Mouse (Mus musculus) retina, postnatal 1 day (tissue): ENCODE results near the gene Defb20.
"Not testable (repeated sequence)": the region's sequence is repeated elsewhere in the genome, so short reads cannot be mapped to it uniquely, and the experiment has no call there.

Source experiments
- DNase-seq: peaks from one replicate; pipeline ENCODE4 v3.0.0-alpha.2; 2012

Defb20 gene

DNA sequence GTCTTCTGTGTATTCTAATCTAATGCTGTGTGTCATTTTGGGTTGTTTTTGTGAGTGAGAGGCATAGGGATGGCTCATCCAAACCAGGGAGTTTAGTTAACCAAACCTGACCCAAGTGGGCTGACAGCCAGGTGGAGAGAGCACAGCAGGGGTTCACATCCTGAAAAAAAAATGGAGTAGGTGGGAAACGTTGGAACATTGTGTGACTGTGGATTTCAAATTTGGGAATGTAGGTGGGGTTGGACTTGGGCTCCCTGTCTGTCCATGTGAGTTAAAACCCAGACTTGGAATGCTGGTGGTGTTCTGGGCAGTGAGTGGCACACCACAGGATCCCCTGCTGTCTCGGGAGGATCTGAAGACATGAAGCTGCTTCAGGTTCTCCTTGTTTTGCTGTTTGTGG, at the start of gene Defb20:
Defb20 (plus strand) TSS at position 301 of the 400 bp plus-strand sequence.
- DNase-seq: no peak

DNA sequence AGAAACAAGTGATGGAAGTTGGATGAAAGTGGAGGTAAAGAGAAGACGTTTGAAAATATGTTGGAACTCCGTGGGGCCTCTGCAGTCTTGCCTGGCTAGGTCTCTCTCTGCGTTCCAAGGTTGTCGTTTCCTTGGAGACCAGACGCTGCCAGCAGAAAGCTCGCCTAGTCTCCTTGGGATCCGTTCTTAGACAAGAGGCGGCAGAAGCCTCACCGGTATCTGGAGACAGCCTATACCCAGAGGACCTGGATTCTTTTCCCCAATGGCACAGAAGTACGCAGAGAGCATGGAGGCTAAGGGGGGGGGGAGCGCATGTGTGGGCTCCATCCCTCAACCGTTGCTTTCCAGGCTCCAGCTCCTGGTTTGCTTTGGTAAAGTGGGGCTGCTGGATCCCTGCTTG, 49.4 kb upstream of the Defb20 start:
- DNase-seq: no peak

DNA sequence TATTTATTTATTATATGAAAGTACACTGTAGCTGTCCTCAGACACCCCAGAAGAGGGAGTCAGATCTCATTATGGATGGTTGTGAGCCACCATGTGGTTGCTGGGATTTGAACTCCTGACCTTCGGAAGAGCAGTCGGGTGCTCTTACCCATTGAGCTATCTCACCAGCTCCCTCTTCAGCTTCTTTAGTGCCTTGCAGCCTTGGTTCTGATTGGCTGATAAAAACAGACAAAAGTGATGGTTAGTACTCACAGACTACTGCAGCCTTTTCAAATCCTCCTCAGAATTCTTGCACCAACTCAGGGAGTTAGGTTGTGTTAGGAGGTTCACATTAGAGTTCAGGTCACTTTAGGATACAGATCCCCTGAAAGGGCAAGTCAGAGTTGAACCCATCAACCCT, 48.4 kb upstream of the Defb20 start:
- not testable (repeated sequence) for DNase-seq

DNA sequence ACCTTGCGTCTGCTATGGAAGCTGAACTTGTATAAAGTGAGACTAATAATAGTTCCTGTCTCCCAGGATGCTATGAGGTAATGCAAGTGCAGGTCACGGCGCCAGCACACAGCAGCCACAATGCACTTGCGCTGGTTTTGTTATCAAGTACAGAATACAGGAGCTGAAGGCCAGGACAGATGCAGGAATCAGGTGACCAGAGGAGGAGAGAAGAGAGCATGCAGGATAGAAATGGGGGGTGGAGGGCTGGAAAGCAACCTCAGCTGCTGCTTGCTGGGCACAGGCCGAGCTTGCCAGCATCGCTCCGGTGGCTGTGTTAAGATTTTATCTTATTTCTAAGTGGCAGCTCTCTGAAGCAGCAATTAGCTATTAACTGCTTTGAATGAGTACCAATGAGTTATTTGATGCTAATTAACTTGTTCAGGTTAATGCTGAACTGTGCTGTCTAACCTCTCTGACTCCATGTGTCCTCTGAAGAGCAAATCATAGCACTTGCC, 40.4 kb upstream of the Defb20 start:
- no peak for DNase-seq

DNA sequence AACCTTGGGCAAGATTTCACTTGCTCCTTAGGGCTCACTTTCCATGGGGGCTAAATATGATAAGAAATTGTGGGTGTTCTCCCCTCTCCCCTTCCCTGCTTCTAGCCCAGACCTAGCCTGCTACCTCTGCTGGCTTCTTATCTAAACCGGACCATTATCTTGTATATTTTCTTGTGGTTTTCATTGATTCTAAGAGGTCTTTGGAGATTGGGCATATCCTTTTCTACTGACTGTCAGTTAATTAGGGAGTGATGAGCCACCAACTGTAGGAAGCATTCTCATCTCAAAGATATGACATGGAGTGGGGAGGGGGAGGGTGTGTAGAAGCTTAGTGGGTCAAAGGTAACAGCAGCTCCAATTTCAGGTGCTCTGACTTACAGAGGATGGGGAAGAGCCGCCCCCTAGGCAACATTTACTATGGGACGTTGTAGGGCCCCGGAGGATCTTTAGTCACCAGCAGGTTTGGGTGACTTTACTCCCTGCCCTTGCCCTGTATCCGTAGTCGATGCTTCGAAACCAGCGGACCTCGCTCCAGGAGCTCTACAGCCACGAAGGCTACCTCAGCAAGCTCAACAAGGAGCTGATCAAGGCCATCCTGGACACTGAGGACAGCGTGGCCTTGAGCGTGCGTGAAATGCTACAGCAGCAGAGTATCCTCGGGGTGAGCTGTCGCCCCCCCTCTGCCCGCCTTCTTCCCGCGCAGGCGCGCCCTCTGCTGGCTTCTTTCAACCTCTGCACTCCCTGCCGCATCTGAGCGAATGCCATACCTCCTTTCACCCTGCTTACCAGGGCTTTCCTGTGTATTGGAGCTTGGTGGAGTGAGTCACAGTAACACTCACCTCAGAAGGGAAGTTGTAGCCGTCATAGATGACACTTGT, 39.6 kb upstream of the Defb20 start:
- peak; percentile 88 for DNase-seq

DNA sequence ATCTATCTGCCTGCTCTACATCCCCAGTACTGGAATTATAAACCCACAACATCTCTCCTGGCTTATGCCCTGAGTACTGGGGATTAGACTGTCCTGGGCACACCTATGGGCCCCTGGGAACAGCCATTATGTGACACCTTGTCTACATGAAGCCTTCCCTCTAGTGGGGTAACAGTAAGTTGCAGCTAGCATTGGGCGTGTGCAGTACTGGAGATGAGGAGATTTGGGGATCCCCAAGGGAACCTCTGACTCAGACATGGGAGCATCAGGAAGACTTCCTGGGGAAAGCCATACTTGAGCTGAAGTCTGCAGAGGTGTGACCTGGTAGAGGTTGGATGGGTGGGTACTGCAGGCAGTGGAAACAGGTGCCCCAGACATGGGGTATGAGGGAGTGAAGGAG, 37.9 kb upstream of the Defb20 start:
- DNase-seq: no peak

DNA sequence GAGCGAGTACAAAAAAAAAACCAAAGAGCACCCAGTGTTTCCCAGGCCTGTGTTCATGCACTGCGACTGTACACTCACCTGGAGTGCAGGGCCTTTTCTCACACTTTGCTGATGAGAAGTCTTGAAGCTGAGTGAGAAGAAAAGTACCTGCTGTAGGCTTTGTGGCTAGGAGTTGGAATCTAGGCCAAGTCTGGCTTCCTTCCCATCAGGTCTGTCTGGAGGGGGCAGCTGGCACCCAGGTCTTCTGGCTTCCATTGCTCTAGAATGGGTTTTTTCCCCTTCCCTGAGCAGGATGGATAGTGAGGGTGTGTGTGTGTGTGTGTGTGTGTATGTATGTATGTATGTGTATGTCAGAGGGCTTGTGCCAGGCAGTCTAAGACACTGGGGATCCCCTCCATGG, 37.0 kb upstream of the Defb20 start:
- DNase-seq: no peak

DNA sequence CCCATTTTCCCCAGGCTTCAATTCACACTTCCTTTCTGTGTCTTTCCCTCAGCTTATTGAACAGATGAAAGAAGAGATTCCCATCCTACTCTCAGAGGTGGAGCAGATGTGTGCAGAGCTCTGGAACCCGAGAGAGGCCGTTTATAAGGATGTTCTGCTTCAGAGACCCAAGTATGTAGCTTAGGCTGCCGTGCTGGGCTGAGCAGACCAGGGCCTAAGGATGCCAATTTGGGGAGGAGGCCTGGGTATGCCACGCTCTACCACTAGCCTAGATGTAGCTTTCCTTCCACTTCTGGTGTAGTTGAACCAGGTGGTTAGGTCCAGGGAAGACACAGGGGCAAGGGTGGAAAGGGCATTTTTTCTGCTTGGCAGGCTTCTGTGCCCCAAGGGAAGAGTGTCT, 34.5 kb upstream of the Defb20 start:
- no peak for DNase-seq

DNA sequence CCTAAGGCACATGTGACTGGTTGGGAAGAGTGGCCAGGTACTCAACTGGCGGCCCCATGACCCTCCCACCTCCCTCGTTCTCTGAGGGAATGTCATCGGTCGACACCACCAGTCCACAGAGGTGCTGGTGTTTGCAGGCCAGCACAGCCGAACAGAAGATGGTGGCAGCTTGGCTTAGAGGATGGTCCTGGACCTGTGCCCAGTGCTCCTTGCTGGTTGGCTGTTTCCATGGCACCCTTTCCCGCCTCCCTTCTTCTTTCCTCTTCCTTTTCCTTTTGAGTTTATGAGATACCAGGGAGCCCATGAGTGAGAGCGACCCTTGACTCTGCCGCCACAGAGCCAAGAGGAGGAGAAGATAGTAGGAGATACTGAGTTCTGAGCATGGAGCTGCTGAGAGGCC, 33.6 kb upstream of the Defb20 start:
- DNase-seq: no peak

DNA sequence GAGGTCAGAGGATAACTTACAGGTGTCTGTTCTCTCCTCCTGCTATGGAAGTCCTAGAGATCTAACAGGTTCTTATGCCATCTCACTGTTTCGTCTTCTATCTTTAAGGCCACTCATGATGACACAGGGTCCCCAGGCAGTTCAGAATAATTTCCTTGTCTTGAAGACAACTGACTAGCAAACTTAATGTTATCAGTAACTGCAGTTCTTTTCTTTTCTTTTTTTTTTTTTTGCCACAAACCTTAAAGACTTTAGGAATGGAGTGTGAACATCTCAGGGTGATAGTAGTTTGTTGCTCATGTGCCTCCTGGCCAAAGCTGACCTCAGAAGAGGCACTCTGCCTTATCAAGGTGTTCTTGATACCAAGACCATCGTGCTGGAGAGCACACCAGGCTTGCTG, 30.2 kb upstream of the Defb20 start:
- no peak for DNase-seq

DNA sequence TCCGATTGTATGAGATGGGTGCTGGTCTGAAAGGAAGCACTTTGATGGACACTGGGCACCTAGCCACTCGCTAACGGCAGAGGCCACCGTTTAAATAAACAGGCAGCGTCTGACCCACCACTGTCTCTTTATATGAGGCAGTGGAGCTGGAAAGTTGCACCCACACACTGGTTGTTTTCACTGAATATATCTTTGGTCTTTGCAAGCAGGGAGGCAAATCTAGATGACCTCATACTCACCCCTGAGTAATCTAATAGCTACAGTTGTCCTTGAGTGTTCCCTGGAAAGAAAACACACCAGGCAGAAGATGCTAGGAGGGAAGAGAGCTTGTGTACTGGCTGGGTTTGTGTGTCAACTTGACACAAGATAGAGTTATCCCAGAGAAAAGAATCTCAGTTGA, 29.4 kb upstream of the Defb20 start:
- DNase-seq: no peak

DNA sequence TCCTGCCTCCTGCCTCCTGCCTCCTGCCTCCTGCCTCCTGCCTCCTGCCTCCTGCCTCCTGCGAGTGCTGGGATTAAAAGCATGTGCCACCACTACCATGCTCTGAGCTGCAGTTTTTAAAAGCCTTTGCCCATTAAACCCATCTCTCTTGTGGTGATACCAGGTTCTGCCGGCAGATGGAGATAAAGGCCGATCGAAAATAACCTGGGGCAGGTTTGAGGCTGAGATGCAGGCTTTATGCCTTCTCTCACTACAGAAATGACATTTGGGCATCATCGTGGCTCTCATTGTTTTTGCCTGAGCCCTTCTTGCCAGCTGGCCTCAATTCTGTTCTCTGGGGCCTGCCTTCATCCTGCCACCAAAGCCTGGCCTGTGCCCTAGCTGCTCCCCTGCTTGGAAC, 26.6 kb upstream of the Defb20 start:
- peak; percentile 81 for DNase-seq

DNA sequence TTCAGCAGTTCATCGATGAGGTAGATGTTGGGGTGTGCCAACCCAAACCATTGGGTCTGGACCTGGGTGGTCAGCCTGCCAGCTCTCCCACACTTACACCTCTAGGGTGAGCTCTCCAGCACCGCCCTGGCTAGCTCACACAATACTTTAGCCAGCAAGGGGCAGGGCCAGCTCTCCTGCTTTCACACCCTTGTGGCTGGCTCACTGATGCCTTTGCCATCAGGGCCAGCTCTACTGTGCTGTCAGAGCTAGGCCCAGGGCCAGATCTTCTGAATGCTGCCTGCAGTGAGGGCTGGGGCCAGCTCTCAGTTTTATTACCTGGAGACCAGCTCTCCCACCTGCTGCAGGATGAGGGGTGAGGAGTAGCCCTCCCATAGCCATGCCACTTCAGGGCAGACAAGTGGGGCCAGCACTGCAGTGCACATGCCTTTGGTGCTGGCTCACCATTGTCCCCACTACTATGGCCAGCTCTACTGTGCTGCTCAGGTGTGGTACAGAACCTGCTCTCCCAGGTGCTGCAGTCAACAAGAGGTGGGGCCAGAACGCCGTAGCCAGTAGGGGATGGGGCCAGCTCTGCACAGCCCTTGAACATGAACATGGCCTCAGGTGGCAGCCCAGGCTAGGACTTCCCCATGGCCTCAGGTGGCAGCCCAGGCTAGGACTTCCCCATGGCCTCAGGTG, 24.6 kb upstream of the Defb20 start:
- no peak for DNase-seq

DNA sequence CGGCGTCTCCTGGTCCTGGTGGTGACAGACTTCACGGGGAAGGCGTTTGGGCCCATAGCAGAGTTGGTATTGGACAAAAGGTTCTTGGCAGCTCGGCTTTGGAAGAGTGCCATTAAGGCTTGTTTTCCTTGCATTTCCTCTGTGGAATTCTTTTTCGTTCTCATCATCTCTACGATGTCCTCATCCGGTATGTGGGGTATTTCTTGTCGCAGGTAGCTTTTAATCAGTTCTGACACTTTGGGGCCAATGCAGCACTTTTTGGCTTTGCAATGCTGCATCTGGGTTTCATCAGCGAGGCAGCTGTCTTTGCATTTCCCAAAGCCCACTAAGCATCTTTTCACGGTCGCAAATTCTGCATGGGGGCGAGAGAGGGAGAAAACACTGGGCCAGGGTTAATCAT, 17.6 kb upstream of the Defb20 start:
- DNase-seq: peak; percentile 30

DNA sequence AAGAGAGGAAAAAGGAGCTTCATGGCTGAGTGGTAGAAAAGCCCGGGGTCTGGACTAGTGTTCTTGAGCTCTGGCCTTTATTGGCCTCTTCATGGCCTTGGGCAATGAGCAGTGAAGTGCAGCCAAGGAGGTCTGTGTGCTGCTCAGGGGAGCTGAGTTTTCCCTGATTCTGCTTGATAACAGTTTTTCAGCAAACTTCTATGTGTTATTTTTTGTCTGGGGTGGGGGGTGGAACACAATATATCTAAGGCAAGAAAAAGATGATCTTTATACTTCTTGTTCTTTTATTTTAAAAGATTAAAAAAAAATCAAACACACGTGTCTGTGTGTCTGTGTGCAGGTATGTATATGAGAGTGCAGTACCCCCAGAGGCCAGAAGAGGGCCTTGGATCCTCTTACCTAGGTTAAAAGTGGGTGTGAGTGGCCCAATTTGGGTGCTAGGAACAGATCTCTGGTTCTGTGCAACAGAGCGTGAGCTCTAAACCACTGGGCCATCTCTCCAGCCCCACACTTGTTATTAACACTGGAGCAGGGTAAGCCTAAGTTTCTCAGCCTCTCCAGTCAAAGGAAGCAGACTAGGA, 12.2 kb upstream of the Defb20 start, which contains the start of gene Defb23:
Defb23 (minus strand) TSS at position 51 of the 581 bp plus-strand sequence.
- DNase-seq: no peak

DNA sequence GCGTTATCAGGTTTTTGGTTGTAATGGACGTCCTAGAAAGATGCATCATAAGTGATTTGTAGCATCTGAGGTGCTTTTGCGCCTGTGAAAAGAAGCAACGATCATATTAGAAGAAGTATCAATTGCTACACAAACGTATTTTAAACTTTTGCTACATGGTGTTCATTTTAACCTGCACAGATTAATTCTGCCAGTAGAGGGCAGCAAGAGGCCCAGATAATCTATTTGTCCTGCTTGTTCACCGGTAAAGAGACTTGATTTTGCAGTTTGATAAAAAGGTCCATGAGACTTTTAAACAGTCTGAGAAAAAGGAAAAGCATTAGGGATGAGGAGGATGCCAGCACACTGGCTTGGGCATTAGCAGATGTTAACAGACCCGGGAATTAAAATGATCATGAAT, 5.9 kb upstream of the Defb20 start:
- peak; percentile 58 for DNase-seq

DNA sequence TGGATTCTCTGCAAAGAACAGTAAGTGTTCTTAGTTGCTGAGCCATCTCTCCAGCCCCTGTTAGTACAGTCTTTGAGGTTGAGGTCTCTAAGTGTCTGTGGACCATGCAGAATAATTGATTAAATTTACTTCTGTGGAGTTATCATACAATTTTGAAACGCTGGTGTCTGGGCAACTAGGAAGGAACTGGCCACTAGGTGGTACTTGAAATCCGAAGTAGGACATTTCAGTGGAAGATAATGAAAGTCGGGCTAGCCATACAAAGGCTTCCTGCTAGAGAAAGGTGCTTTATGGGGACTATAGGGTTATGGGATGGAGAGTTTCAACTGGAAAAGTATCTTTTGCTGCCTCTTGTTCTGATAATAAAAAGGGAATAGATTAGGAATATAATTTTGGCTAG, 4.4 kb upstream of the Defb20 start:
- no peak for DNase-seq

DNA sequence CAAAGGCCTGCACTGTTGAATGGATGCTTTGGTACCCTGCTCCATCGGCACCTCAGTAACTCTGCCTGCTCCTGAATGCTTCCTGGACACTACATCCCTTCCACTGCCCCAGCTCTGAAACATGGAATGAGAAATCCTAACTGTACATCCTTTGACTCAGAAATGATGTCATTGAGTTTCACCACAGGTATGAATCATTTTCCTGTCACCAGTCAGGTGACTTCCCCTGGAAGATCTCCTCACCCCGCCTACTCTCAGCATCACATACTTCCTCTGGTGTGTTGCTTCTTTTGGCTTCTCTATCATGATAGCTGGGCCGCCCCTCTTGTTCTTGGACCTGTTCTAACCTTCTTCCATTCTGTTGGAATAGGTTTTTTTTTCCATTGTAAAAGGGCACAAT, 4.0 kb downstream of the Defb20 start:
- no peak for DNase-seq

DNA sequence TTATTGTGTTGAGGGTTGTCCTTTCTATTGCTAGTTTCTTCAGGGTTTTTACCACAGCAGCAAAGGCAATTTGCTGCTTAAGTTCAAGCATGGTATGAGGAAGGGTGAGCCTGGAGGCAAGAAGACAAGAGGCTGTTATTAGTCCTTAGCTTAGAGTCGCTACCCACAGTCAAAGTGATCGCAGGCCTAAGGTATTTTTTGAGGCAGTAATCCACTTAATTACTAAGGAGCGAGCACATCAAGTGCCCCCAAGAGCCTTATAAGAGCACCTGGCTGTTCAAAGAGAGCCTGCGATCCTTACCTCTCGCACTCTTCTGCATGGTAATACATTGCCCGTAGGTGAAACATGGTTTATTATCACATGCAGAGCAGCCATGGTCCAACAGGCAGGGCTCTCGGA, 4.9 kb downstream of the Defb20 start:
- DNase-seq: no peak

DNA sequence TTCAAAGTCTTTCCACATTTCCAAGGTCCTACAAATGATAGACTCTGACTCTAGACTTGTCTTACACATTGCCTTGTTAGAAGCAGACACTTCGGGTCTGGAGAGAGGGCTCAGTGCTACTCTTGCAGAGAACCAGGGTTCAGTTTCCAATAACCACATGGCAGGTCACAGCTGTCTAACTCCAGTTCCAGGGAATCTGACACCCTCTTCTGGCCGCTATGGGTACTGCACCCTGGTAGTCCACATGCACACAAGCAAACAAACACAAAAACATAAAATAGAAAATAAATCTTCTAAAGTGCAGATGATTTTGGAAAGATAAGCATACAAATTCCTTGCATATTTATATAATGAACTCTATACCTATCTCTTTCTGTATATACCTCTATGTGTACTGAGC, 10.2 kb downstream of the Defb20 start:
- DNase-seq: no peak

DNA sequence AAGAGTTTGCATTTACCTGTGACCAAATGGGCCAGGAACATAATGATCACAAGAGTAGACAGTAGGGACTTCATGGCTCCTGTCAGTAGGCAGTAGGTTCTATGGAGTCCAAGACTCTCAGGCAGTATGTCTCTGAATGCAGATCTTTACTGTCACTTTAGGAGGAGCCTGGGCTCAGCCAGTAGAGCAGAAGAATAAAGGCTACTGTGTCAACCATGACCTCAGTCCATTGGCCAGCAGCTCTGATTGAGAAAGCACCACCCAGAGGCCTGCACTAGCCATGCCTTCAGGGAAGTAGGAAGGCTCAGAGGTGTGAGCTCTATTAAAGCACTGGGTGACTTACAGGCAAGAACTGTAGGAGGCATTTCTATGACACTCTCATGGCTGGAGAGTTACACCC, 13.2 kb downstream of the Defb20 start, which contains the start of gene Defb22:
Defb22 (minus strand) TSS at position 101 of the 400 bp plus-strand sequence.
- no peak for DNase-seq

DNA sequence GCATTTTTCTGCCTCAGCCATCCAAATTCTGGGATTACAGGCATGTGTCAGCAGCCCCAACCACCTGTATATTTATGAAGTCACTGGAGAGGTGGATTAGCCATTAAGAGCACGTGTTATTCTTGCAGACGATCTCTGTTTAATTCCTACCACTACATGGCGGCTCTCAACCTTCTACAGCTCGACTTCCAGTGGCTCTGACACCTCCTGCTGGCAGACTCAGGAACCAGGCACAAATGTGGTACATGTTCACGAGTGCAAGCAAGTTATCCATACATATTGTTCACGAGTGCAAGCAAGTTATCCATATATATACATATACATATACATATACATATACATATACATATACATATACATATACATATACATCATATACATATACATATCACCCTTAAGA, 16.3 kb downstream of the Defb20 start:
- no peak for DNase-seq

DNA sequence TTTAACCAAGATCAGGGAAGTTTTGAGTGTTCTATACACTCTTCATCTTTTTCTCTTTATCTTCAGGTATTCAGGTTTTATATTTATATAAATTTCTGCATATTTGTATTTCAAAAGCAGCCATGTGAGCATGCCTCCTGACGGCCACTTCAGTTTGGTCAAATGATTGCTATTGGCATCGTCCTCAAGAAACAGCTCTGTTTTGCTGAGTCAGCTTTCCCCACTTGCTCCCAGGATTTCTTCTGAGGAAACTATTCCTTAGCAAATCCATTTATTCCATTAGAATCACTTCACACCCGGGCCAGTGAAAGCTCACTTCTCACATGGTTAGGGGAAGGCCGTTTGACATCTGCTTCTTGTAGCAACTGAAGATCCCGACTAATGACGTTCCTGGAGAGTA, 21.2 kb downstream of the Defb20 start:
- no peak for DNase-seq
